Comparison of ENCODE assay signal across 20 mouse cellular contexts in the genomic region with DNA sequence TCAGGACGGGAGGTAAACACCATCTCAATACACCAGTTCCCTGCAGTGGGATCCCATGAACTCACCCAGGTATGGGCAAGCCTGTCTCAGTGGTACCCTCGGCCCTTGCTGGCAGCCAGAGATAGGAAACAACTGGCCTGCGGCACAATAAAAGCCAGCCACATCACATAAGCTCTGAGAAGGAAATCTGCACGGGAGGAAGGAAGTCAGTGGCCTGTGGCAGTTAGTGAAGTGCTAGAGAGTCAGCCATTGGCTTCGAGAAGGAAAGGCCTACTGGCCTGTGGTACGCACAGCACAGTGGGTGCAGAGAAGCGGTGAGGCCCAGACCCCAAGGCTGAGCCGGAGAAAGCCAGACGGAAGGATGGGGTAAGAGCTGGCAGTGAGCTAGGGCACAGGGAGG. TPM values are rescaled to one million over a fixed set of nuclear protein-coding genes. Genes with fewer than 3 reads are reported as not detected.
DNase-seq lines count a peak whose midpoint lies in the region; ATAC-seq lines count a peak whose summit lies in the region.
"Had no signal": no experiment of that assay in that cellular context is flagged by ENCODE, and none has a peak within 500 bp of the region (broad histone marks: within the 10 kb centered on the region; RNA-seq: fewer than 3 reads in every experiment).

No protein-coding gene starts in this region.

- H3K4me2 ChIP-seq in liver, embryonic 12.5 days: no peak overlapping the region
- no peak overlapping the region for H3K4me2 ChIP-seq in midbrain, embryonic 15.5 days
- no peak overlapping the region for H3K4me2 ChIP-seq in forebrain, embryonic 13.5 days
- H3K4me2 ChIP-seq: embryonic facial prominence, embryonic 12.5 days; hindbrain, embryonic 15.5 days; midbrain, embryonic 11.5 days had no signal

- H3K9ac ChIP-seq in liver, embryonic 12.5 days: no peak overlapping the region
- no peak overlapping the region for H3K9ac ChIP-seq in midbrain, embryonic 15.5 days
- H3K9ac ChIP-seq in forebrain, embryonic 13.5 days: no peak overlapping the region
- H3K9ac ChIP-seq: embryonic facial prominence, embryonic 12.5 days; forebrain, postnatal 0 days; hindbrain, embryonic 15.5 days; liver, embryonic 14.5 days had no signal

- DNase-seq in thymus, postnatal 0 days (ENCODE audit: low spot score): peak; percentile 60
- DNase-seq in thymus, adult 18-20 months: no peak
- no peak for DNase-seq in forebrain, embryonic 10.5 days (ENCODE audit: extremely low spot score, low spot score)
- DNase-seq: cerebellum, adult 11 months; cerebellum, postnatal 36 days; forebrain, postnatal 0 days; layer of hippocampus, postnatal 36 days; lung, postnatal 10 days had no signal

- 41% methylated on average over 9 of the region's 9 CpGs for WGBS in liver, embryonic 12.5 days (ENCODE audit: insufficient replicate concordance)
- 86% methylated on average over 9 of the region's 9 CpGs for WGBS in midbrain, embryonic 15.5 days
- WGBS in forebrain, embryonic 10.5 days: 84% methylated on average over 9 of the region's 9 CpGs
- 89% methylated on average over 9 of the region's 9 CpGs for WGBS in forebrain, embryonic 13.5 days

- H3K4me1 ChIP-seq in liver, embryonic 12.5 days: peaks cover 2% of the 10 kb centered on the region; the same call in 1 of the 2 replicates
- H3K4me1 ChIP-seq in midbrain, embryonic 15.5 days: no peaks in the 10 kb centered on the region
- H3K4me1 ChIP-seq in forebrain, embryonic 10.5 days: no peaks in the 10 kb centered on the region
- no peaks in the 10 kb centered on the region for H3K4me1 ChIP-seq in forebrain, embryonic 13.5 days
- H3K4me1 ChIP-seq: embryonic facial prominence, embryonic 12.5 days; hindbrain, embryonic 15.5 days had no signal

- ATAC-seq in liver, embryonic 12.5 days: no peak
- peak; percentile 51 for ATAC-seq in neutrophil, adult 5-6 weeks (ENCODE audit: extremely low read depth, insufficient number of reproducible peaks, low FRiP score, poor library complexity, severe bottlenecking)
- ATAC-seq in midbrain, embryonic 15.5 days (replicated peaks): no peak
- ATAC-seq in forebrain, embryonic 13.5 days: no peak
- ATAC-seq: CD4-positive, CD25-positive, alpha-beta regulatory T cell, adult 4 months; forebrain, postnatal 0 days; intestine, embryonic 16.5 days had no signal

- no peaks in the 10 kb centered on the region for H3K36me3 ChIP-seq in liver, embryonic 12.5 days
- H3K36me3 ChIP-seq in midbrain, embryonic 15.5 days (replicated peaks): no peaks in the 10 kb centered on the region
- H3K36me3 ChIP-seq in forebrain, embryonic 10.5 days (replicated peaks): no peaks in the 10 kb centered on the region
- no peaks in the 10 kb centered on the region for H3K36me3 ChIP-seq in forebrain, embryonic 13.5 days (ENCODE audit: poor library complexity, severe bottlenecking)
- H3K36me3 ChIP-seq: embryonic facial prominence, embryonic 12.5 days; hindbrain, embryonic 15.5 days had no signal

- H3K9me3 ChIP-seq in liver, embryonic 12.5 days (replicated peaks): no peaks in the 10 kb centered on the region
- H3K9me3 ChIP-seq in midbrain, embryonic 15.5 days: no peaks in the 10 kb centered on the region
- no peaks in the 10 kb centered on the region for H3K9me3 ChIP-seq in forebrain, embryonic 10.5 days
- 0 out of 2 replicates have a peak, but pooled peaks cover 8% of the 10 kb centered on the region for H3K9me3 ChIP-seq in forebrain, embryonic 13.5 days (replicated peaks)
- H3K9me3 ChIP-seq: embryonic facial prominence, embryonic 12.5 days; hindbrain, embryonic 15.5 days had no signal

- H3K27ac ChIP-seq in liver, embryonic 12.5 days: peak overlapping the region; percentile 45; the same call in 1 of the 2 replicates
- no peak overlapping the region for H3K27ac ChIP-seq in midbrain, embryonic 15.5 days
- H3K27ac ChIP-seq in forebrain, embryonic 10.5 days: no peak overlapping the region
- no peak overlapping the region for H3K27ac ChIP-seq in forebrain, embryonic 13.5 days
- H3K27ac ChIP-seq: embryonic facial prominence, embryonic 12.5 days; hindbrain, embryonic 15.5 days; kidney, postnatal 0 days; liver, embryonic 14.5 days had no signal

- no peaks in the 10 kb centered on the region for H3K27me3 ChIP-seq in liver, embryonic 12.5 days (replicated peaks)
- no peaks in the 10 kb centered on the region for H3K27me3 ChIP-seq in midbrain, embryonic 15.5 days (replicated peaks)
- H3K27me3 ChIP-seq in forebrain, embryonic 10.5 days (ENCODE audit: poor library complexity, severe bottlenecking): no peaks in the 10 kb centered on the region
- no peaks in the 10 kb centered on the region for H3K27me3 ChIP-seq in forebrain, embryonic 13.5 days
- H3K27me3 ChIP-seq: embryonic facial prominence, embryonic 12.5 days; hindbrain, embryonic 15.5 days had no signal

- H3K4me3 ChIP-seq in liver, embryonic 12.5 days: no peak overlapping the region
- no peak overlapping the region for H3K4me3 ChIP-seq in midbrain, embryonic 15.5 days
- H3K4me3 ChIP-seq in forebrain, embryonic 10.5 days: no peak overlapping the region
- H3K4me3 ChIP-seq in forebrain, embryonic 13.5 days: no peak overlapping the region
- H3K4me3 ChIP-seq: embryonic facial prominence, embryonic 12.5 days; hindbrain, embryonic 15.5 days had no signal

RNA-seq across cellular contexts. Expression of a gene that starts 20.2 kb away (rescaled TPM):
- 3.4 and 3.6 TPM in 2 replicates for polyA plus RNA-seq in thymus, postnatal 0 days (2015; fragmentation: Nextera tagmentation; extraction: Ambion mirVana)
- 0.10 and 0.12 TPM in 2 replicates for polyA plus RNA-seq in liver, embryonic 12.5 days (2016; fragmentation: Nextera tagmentation; extraction: Ambion mirVana)
- 4.3 and 4.9 TPM in 2 replicates for total RNA-seq in neutrophil, adult 5-6 weeks (2017)
- 5.2 and 5.7 TPM in 2 replicates for polyA plus RNA-seq in midbrain, embryonic 15.5 days (2015; fragmentation: Nextera tagmentation; extraction: Ambion mirVana)
- 0.02 and 0.05 TPM in 2 replicates for polyA plus RNA-seq in forebrain, embryonic 10.5 days (2016; fragmentation: Nextera tagmentation; extraction: Ambion mirVana)
- polyA plus RNA-seq in forebrain, embryonic 13.5 days (2015; fragmentation: Nextera tagmentation; extraction: Ambion mirVana): 0.77 and 0.93 TPM in 2 replicates
- total RNA-seq: MEL had no signal
- polyA plus RNA-seq: CD4-positive, CD25-positive, alpha-beta regulatory T cell, adult 4 months had no signal

RNA-seq across cellular contexts. Expression of a gene that starts 31.7 kb away (rescaled TPM):
- polyA plus RNA-seq in thymus, postnatal 0 days (2015; fragmentation: Nextera tagmentation; extraction: Ambion mirVana): 7.6 and 8.9 TPM in 2 replicates
- 8.5 and 9.8 TPM in 2 replicates for polyA plus RNA-seq in liver, embryonic 12.5 days (2016; fragmentation: Nextera tagmentation; extraction: Ambion mirVana)
- total RNA-seq in neutrophil, adult 5-6 weeks (2017): 778 and 787 TPM in 2 replicates
- polyA plus RNA-seq in midbrain, embryonic 15.5 days (2015; fragmentation: Nextera tagmentation; extraction: Ambion mirVana): 1.4 and 1.8 TPM in 2 replicates
- 2.1 and 2.3 TPM in 2 replicates for polyA plus RNA-seq in forebrain, embryonic 10.5 days (2016; fragmentation: Nextera tagmentation; extraction: Ambion mirVana)
- polyA plus RNA-seq in forebrain, embryonic 13.5 days (2015; fragmentation: Nextera tagmentation; extraction: Ambion mirVana): 0.81 and 1.1 TPM in 2 replicates
